Mouse (Mus musculus): ENCODE data around the gene Ralgds.
A peak's percentile ranks its signal among the peaks of the same experiment; 100 is the strongest.
"Not testable (repeated sequence)": the region's sequence is repeated elsewhere in the genome, so short reads cannot be mapped to it uniquely, and the experiment has no call there.

Gene Ralgds

DNA sequence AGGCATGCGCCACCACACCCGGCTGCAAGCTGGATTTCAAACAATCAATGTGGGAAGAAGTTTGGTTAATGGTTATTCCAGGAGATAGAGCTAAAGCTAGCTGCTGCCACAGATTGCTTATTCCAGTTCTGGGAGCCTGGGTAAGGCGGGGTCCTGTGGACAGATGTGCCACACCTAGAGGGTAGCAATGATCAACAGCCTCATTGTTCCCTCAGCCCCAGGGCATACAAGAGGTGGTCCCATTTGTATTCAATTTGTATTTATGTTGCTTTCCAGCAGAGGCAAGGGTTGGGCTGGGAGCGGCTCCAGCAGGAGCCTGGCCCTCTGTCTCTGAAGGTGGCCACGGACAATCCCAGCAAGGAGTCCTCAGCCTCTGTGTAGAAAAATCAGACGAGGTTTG is 6.6 kb upstream of the Ralgds start:
- DNase-seq, result no peak

DNA sequence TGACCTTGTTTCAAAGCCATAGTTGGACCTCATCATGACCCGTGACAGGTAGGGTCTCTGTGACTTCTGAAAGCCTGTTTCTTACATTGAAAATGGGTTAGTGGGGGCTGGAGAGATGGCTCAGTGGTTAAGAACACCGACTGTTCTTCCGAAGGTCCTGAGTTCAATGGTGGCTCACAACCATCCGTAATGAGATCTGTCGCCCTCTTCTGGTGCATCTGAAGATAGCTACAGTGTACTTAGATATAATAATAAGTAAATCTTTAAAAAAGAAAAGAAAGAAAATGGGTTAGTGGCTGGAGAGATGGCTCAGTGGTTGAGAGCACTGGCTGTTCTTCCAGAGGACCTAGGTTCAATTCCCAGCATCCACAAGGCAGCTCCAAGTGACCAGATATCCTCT is 1.3 kb upstream of the Ralgds start:
- DNase-seq, result not testable (repeated sequence)

DNA sequence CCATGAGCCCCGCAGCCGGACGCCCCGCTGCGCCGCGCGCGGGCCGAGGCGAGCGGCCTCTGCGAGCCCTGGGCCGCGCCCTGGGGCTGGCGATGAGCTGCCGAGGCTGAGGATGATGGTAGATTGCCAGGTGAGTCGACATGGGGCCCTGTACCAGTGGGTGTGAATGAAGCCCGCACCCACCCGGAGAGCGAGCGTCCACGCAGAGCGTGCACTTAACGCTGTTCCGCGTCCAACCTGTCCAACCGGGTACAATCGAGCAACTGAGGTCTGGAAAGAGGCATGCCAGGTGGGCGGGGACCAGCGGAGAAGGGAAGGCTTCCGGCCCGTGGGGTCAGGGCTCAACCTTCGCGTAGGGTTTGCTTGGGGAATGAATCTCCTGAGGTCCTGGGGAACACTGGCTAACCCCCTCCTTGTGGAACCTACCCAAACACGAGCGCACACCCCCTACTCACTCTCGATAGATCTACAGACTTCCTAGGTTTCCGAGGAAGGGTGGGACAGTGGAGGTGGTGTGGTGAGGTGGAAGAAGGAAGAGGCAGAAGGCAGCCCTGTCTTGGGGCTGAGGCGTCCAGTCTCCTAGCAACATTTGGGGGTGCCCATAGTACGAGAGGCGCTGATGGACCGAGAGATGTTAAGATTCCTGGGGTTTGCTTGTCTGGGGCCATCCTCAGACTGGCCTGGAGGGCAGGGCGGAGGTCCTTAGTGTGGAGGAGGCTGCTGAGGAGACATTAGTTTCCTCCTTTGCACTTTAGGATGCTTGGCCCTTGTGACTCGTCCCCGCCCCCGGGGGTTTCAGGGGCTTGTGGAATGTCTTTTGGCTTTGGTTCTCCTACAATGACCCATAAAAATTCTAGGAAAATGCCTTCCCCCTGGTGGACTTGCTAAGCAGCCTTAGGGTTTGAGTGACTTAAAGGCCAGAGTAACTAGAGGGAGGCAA is 776 bp downstream of the Ralgds start:
- peak; percentile 59 for DNase-seq

DNA sequence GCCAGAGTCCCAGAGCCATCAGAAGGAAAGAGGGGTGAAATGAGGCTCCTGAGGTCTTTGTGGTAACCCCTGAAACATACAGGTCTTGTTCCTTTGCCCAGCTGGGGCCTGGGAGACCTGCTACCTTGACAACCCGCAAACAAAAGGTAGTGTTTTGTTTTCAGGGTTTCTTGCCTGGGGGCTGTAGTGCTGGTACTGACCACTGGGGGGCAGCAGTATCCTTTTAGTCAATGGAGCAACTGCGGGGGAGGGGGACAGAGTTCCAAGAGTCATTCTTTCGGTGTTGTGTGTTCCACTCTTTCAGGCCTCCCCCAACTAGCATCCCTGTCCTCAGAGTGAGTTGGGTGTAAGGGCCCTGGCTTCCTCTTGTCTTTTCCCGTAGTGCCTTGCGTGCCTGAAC is 1.6 kb downstream of the Ralgds start:
- DNase-seq, result peak; percentile 86

DNA sequence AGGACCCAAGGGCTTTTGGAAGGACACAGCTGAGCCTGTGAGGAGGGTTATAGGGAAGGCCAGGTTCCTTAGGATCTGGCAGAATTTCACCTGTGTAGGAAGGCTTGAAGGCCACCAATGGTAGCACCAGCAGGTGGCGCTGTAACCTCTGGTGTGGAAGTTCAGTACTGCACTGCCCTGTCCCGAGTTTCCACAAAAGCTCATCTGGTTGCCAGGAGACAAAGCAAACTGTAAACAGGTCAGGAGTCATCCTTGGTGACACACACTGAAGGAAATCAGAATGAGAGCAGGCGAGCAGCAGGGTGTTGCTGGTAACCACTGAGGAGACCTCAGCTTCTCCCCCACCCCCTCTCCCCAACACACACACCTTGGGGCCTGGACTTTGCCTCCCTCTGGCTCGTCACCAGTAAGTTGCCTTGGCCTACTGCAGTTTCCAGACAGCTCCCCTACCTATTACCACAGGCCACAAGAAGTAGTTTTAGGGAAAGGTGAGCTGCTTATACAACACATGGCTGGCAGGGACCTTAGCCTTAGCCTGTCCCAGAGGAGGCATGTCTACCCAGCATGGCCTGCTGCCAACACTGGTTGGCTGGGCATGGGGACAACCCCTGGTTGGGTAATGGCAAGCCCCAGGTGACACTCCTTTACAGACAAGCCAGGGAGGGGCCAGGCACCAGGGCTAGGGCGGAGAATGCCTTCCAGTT is 4.4 kb downstream of the Ralgds start:
- DNase-seq, result peak; percentile 72

DNA sequence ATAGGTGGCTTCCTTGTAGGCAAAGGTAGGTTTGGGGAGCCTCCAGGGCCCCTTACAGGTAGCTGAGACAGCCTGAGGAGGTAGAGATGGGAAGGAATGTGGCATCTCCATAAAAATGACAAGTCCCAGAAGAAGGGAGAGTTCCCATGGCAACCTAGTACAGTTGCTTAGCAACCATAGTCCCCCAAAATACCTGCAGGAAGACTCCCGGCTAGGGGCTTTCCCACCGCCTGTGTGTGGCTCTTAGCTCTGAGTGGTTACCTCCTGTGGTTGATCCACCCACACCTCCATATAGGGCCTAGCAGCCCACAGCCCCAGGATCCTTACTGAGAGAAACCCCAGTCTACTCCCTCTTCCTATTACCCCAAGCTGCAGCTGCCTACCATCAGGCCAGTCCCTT is 5.3 kb downstream of the Ralgds start:
- no peak for DNase-seq

DNA sequence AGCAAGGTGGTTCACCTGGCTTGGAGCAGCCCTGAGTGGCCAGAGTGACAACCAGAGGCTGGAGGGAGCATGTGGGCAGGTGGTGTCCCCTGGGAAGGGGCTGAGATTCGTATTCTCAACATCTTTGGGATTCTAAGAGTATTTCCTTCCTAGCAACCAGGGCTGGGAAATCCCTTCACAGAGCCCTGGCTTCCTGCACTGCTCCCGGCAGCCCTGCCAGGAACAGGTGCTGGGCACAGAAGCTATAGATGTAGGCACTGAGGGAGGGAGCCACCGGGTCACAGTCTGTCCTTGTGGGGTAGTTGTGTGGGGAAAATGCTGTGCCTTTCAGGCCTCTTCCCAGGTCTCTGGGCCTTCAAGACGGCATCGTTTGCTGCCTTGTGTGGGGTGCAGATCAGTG is 7.7 kb downstream of the Ralgds start:
- DNase-seq, result peak; percentile 66

DNA sequence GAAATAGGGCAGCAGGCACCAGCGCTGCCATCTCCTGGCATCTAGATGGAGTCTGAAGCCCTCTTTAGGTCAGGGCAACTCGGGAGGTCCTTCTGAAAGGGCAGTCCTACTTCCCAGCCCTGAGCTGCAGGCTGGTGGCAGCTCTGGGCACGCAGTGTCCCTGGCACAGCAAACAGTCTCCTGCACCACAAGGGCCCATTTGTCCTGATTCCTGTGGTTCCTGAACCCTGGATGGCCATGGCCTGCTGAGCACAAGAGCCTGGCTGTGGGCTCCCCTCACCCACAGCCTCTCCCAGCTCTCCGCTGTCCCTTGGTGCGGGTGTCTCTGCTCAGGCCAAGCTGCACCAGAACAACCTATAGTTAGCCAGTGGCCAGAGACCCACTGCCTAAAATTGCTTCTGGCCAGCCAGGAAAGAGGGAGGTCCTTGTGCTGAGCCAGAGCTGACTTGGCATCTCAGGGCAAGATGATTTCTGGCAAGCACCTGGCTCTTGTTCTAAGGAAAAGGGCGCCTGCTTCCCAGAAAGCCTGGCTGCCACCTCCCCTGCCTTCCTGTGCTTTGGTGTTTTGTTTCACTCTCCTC is 8.7 kb downstream of the Ralgds start:
- peak; percentile 52 for DNase-seq

DNA sequence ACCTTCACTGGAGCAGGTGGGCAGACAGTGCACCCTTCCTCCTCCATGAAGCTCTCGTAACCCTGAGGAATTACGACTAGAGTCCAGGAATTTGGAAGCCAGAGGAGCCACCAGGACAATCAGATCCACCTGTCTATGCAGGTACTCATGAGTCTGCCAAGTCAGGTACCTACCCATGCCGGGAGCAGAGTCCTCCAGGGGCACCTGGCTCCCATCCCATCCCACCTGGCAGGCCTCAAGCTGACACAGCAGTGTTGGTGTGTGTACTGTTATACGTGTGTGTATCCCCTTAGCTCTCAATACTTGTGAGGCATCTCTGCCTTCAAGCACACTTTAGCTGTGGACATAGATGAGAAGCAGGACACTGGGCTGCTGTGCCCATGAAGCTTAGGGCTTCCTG is 9.2 kb downstream of the Ralgds start:
- DNase-seq, result peak; percentile 58

DNA sequence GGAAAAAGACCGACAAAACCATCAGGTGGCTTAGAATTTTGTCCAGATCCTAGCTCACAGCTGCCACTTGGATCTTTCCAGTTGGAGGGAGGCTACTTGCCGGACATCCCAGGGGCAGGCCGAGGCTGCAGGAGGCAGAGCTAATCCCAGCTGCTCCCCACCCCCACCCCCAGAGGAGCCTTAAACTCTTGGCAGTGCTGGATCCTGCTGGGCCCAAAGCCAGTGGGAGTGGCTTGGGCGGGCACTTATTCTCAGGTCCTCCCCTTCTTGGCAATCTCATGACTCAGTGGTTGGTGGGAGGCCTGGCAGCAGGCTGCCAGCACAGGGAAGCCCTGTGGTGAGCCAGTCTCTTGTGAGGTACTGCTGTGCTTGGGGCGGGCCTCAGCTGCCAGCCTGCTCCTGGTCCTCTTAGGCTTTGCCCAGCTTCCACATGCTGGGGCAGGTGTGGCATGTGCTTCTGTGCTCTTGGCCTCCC is 10.8 kb downstream of the Ralgds start:
- DNase-seq, result peak; percentile 78

DNA sequence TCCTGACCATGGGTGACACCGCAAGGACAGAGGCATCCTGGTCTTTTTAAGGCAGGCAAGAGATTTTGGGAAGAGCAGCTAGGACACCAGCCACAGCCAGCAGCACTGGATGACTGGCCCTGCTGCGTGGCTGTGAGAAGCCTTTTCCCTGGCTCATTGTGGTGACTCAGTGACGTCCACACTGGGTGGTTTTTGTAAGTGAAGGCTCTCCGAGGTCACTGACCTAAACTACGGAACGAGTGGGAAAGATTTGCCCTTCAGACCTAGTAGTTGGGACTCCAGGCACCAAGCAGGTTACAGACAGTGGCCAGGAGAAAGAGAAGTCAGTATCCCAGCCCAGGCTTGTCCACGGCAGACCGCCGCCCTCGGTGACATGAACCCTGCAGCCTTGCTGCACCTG is 11.5 kb downstream of the Ralgds start:
- DNase-seq, result peak; percentile 16

DNA sequence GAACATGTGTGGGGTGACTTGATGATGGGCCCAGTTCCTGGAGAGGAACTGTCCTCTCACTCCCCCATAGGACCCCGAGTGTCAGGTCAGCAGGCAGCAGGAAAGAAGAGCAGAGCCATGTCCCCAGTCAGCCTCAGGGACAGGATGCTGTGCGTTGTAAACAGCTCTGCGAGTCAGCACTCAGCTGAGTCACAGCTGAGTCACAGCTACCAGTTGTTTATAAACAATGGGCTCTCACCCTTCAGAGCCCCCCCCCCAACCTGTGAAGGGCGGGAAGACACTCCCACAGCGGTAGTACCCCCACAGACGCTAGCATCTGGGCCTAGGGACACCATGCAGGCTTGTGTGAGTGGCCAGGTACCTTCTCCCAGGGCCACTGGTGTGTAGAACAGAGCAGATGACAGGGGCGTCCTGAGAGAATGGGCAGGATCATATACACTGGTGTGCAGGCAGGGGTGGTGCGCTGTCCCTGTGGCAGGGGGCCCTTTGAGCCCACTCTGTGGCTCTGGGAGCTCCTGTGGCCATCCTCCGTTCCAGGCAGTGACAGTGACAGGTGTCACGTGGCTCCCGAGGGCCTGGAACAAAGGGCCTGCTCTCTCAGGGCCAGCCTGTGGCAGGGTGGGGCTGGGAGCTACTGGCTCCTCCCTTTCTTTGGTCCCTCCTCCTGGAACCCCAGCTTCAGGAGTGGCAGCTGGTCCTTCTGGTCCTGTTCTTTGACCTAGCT is 12.5 kb downstream of the Ralgds start:
- peak; percentile 67 for DNase-seq

DNA sequence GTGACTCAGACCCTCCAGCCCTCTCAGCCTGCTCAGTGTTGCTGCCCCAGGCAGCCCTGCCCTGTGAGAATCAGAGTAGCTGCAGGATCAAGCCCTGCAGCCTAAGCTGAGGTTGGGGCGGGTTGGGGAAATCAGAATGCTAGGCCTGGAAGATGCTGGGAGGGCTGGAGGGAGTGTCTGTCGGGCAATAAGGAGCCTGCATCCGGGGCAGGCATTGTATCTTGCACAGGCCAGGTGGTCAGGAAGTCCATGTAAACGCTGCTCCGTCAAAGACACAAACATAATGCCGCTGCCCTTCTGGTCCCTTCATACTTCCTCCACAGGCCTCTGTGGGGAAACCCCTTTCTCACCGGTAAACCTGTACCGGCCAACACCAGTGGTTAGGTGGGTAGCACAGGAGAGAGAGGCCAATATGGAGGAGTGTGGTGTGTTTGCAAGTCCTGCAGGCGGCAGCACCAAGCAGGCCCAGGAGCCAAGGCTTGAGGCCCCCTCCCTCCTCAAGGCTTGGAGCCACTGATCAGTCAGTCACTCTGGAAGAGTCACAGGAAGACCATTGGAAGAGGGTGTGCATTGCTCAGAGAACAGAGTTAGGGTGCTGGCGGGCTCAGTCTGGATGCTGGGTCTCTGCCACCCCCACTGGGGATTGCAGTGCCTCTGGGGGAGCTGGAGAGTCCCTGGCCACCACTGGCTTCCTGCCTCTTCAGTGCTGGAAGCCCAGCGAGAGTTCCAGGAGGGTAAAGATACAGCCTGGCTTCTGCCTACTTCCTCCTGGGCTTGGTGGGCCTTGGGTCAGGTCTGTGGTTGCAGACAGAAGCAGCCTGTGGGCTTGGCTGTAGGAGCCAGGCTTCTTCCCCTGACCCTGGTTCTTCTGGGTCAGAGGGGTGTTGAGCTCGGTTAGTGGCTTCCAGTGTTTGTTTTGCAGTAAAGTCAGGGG is 13.3 kb downstream of the Ralgds start:
- DNase-seq, result peak; percentile 32

DNA sequence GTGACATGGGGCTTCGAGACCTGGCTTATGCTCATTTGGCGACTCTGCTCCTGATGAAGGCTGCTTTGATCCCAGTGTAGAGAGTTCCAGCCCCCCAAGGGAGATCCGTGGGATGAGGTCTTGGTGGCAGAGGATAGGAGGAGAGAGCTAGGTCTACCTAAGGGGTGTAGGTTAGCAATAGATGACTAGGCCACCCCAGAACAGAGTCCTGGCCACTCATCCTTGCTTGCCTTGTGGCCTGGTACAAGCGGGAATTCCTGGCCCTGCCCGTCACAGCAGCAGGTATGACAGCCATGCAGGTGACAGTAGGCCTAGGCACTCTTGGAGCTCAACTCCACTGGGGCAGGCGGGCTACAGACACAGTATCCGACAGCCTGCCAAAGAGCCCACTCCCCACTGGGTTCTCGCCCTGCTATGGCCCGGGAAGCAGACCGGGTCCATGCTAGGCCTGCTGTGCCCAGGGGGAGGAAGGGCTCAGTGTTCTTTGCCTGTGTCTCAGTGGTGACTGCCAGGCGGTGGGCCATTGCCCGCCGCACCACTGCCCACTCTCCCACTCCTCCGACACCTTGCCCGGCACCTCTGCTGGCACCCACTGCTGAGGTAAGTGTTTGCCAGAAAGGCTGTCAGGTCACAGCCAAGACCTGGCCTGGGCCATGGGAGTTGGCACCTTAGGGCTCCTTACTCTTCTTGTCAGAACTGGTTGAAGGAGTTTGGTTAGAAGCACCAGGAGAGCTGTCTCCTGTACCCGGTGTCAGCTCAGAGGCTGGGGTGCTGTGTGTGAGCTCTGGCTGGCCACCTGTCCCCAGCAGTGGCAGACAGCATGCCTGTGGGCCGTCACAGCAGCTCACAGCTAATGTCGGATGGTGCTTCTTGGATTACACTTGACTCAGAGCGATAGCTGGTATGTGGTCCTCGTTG is 14.8 kb downstream of the Ralgds start:
- DNase-seq, result peak; percentile 36

DNA sequence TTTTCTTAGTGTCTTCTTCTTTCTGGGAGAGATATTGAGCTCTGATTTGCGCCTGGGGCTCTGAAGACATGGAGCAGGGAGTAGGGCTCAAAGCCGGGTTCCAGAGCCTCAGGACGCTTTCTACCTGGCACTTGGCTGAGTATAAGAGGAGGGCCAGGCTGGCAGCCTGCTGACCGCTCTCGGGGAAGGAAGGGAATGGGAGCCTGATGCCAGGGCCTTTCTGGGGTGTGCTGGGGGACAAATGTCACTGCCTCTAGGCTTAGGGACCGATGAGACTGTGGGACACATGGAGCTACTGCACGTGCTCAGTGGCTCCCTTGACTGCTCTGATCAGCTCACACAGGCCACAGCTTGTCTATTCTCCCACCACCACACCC is 15.4 kb downstream of the Ralgds start:
- DNase-seq, result no peak

DNA sequence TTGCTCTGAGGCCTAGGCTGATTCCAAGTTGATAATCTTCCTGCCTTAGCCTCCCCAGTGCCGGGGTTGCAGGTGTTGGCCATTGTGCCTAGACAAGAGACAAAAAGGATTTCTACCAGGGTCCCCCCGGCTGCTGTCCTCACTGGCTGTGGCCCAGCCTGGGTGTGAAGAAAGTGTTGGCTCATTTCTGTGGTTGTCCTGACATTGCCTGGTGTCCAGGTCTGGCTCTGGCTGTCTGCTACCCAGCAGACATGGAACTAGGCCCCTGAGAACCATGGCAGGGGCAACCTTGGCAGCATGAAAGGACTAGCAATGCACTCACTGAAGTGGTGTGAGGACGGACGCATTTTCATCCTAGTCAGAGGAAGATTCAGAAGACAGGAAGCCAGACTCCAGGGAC is 16.9 kb downstream of the Ralgds start:
- DNase-seq, result peak; percentile 22

DNA sequence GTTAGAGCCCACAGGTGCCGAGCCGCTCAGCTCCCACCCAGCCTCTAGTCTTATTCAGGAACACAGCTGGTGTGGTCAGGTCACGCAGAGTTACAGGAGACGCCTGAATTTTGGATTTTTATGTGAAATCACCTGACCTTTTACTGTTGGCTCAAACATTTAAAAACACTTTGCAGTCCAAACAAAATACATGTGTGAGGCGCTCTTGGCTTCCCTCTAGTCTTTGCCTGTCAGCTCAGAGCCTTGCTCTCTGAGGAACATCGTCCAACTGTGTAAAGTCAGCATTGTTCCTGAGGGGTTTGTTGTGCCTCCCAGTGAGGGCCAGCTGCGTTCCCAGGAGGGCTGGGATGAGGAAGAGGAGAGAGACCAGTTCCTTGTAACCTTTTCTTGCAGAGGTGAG is 17.4 kb downstream of the Ralgds start:
- DNase-seq, result no peak

DNA sequence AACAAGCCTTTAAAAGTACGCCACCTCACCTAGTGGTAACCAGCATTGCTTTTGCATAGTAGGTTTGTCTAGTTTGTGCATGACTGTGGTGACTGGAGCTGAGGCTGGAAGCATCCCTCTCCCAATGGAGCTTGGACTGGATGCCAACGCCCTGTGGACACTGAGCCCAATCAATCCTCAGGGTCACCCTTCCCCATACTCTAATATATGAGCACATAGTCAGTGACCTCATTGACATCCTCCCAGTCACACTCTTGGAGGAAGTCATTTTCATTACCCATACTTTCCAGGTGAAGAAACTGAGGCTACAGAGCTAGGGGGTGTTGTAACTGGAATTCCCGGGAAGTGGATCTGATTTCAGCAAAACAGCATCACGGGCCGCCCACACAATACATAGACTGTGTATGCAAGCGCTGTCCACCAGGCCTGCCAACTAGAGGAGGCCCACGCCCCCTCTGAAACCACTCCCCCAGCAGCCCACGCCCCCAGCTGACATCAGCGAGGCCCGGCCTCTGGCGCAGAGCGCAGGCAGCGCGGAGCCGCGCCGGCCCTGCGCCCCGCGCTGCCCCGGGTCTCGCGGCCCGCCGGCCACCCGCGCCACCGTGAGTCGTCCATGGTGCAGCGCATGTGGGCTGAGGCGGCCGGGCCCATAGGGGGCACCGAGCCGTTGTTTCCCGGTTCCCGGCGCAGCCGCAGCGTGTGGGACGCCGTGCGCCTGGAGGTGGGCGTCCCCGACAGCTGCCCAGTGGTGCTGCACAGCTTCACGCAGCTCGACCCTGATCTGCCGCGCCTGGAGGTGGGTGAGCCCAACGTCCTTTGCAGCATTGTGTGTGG is 20.2 kb downstream of the Ralgds start:
- DNase-seq, result peak; percentile 86

DNA sequence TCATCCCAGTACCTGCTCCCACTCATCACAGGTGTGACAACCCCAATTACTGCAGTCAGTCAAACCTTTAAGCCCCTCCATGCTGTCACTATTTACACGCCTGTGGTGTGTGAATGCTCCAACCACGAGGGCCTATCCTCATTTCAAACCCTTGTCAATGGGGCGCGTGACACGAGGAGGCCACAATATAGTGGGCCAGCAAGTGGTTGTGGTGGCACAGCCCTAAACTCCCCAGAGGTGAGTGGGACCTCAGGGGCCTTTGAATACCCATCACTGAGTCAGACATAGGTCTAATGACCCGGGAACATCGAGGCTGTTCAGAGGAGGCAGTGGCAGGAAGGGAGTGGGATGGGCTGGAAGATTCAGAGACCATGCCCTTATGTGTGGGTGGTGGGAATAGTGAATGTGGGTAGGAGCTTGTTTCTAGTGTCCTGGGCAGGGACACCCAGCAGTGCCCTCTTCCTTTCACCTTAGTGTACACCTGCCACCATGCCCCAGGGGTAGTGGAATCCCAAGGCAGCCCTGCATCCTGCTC is 21.0 kb downstream of the Ralgds start:
- DNase-seq, result no peak
